Comparison of ENCODE assay signal across 9 mouse cellular contexts in genomic region chr2:145699414-145700071, GRCm38 (mm10). TPM values are rescaled to one million over a fixed set of nuclear protein-coding genes. Genes with fewer than 3 reads are reported as not detected.
DNase-seq lines count a peak whose midpoint lies in the region; ATAC-seq and TF ChIP-seq lines count a peak whose summit lies in the region.
"Had no signal": no experiment of that assay in that cellular context is flagged by ENCODE, and none has a peak within 500 bp of the region (broad histone marks: within the 10 kb centered on the region; RNA-seq: fewer than 3 reads in every experiment).

No protein-coding gene starts in this region.

- H3K9ac ChIP-seq in heart, embryonic 11.5 days (ENCODE audit: low read depth, low read length) = no peak overlapping the region
- no peak overlapping the region for H3K9ac ChIP-seq in limb, embryonic 14.5 days (ENCODE audit: low read depth, low read length, severe bottlenecking)
- H3K9ac ChIP-seq: embryonic facial prominence, embryonic 12.5 days had no signal

- no peak overlapping the region for H3K4me3 ChIP-seq in heart, embryonic 11.5 days (ENCODE audit: low read depth, low read length)
- no peak overlapping the region for H3K4me3 ChIP-seq in limb, embryonic 14.5 days (replicated peaks; ENCODE audit: low read length)
- H3K4me3 ChIP-seq: embryonic facial prominence, embryonic 12.5 days had no signal

- no peak overlapping the region for H3K27ac ChIP-seq in heart, embryonic 11.5 days (ENCODE audit: low read depth, low read length)
- no peak overlapping the region for H3K27ac ChIP-seq in limb, embryonic 14.5 days (replicated peaks; ENCODE audit: low read depth, low read length)
- H3K27ac ChIP-seq: embryonic facial prominence, embryonic 12.5 days had no signal

- no peak overlapping the region for H3K4me2 ChIP-seq in heart, embryonic 11.5 days
- no peak overlapping the region for H3K4me2 ChIP-seq in limb, embryonic 14.5 days (replicated peaks; ENCODE audit: low read depth, low read length, severe bottlenecking)
- H3K4me2 ChIP-seq: embryonic facial prominence, embryonic 12.5 days had no signal

- peak; percentile 35; the same call in 1 of the 2 replicates for ATAC-seq in heart, embryonic 11.5 days (replicated peaks; ENCODE audit: insufficient number of reproducible peaks, low FRiP score, low TSS enrichment)
- peak; percentile 72; the same call in 1 of the 2 replicates for ATAC-seq in limb, embryonic 14.5 days (ENCODE audit: low FRiP score, low read depth)

- H3K4me1 ChIP-seq in heart, embryonic 11.5 days (ENCODE audit: control insufficient read depth, insufficient read depth, low read length) = no peaks in the 10 kb centered on the region
- peaks cover 4% of the 10 kb centered on the region; the same call in 1 of the 2 replicates for H3K4me1 ChIP-seq in limb, embryonic 14.5 days (ENCODE audit: control insufficient read depth, insufficient read depth, low read length)
- H3K4me1 ChIP-seq: embryonic facial prominence, embryonic 12.5 days had no signal

- TF ChIP-seq POLR2A in limb, embryonic 14.5 days (IDR thresholded peaks at IDR 0.05; ENCODE audit: borderline replicate concordance, extremely low read depth, insufficient read depth, insufficient read length) = no peak

- WGBS in heart, embryonic 11.5 days (ENCODE audit: insufficient replicate concordance) = 31% methylated on average over 6 of the region's 6 CpGs
- WGBS in limb, embryonic 14.5 days = 34% methylated on average over 6 of the region's 6 CpGs

- DNase-seq in A20 (ENCODE audit: low read depth, low spot score) (peak; percentile 59), adipocyte (ENCODE audit: low spot score) (peak; percentile 76)
- peak; percentile 91 for DNase-seq in embryo, embryonic 10.5 days (ENCODE audit: low spot score)
- DNase-seq in kidney, adult 9 months = peak; percentile 85
- DNase-seq in limb, embryonic 14.5 days (ENCODE audit: low spot score) = peak; percentile 84
- DNase-seq in monocyte, adult 2 months (ENCODE audit: low read depth in 1 of 2, low spot score in 2 of 2) = peak; percentile 11 to 29
- no peak for DNase-seq in T-cell, adult 2 months (ENCODE audit: low spot score)

- no peaks in the 10 kb centered on the region for H3K9me3 ChIP-seq in heart, embryonic 11.5 days (replicated peaks; ENCODE audit: control insufficient read depth, low read length)
- H3K9me3 ChIP-seq in limb, embryonic 14.5 days (ENCODE audit: control insufficient read depth, low read length) = no peaks in the 10 kb centered on the region
- H3K9me3 ChIP-seq: embryonic facial prominence, embryonic 12.5 days had no signal

- no peaks in the 10 kb centered on the region for H3K36me3 ChIP-seq in heart, embryonic 11.5 days (ENCODE audit: control insufficient read depth, insufficient read depth, low read length)
- no peaks in the 10 kb centered on the region for H3K36me3 ChIP-seq in limb, embryonic 14.5 days (ENCODE audit: control insufficient read depth, insufficient read depth, low read length)
- H3K36me3 ChIP-seq: embryonic facial prominence, embryonic 12.5 days had no signal

- no peaks in the 10 kb centered on the region for H3K27me3 ChIP-seq in heart, embryonic 11.5 days (ENCODE audit: control insufficient read depth, insufficient read depth, low read length)
- no peaks in the 10 kb centered on the region for H3K27me3 ChIP-seq in limb, embryonic 14.5 days (ENCODE audit: control insufficient read depth, insufficient read depth, low read length)
- H3K27me3 ChIP-seq: embryonic facial prominence, embryonic 12.5 days had no signal

RNA-seq across cellular contexts. Expression of gene Rin2, which starts 24.5 kb away (rescaled TPM):
- polyA plus RNA-seq in heart, embryonic 11.5 days (2014; fragmentation: Nextera tagmentation; extraction: Ambion mirVana) = 16.3 and 21.1 TPM in 2 replicates
- polyA plus RNA-seq in limb, embryonic 14.5 days (2012; rRNA removed) = 36.9 and 38.1 TPM in 2 replicates
- 49.7 and 63.5 TPM in 2 replicates for polyA plus RNA-seq in limb, embryonic 14.5 days (2014; fragmentation: Nextera tagmentation; extraction: Ambion mirVana)
